Mouse (Mus musculus) CH12.LX (cell line): ENCODE data around the gene Rpl35. TPM values are rescaled to one million over a fixed set of nuclear protein-coding genes. Genes with fewer than 3 reads are reported as not detected.

ENCODE experiments used
- DNase-seq: peaks from one replicate; pipeline ENCODE4 v3.0.0-alpha.2; 2013; ENCODE audit errors: extremely low read depth
- H3K27ac ChIP-seq: 2 replicates; pipeline ENCODE4 v1.5.1; 2012; ENCODE audit warnings: low read depth, mild to moderate bottlenecking, control low read depth, moderate library complexity; ENCODE audit not compliant: insufficient read depth
- H3K27me3 ChIP-seq: replicated peaks from 2 replicates; pipeline ENCODE3; 2012; ENCODE audit warnings: inconsistent platforms
- H3K36me3 ChIP-seq, 2 experiments: replicated peaks in 1 of 2; 2 replicates each; pipeline versions ENCODE3 to v1.6.1; 2012; ENCODE audit warnings: inconsistent platforms in 1 of 2, low read length in 1 of 2, mild to moderate bottlenecking in 1 of 2, mixed read lengths in 1 of 2, moderate library complexity in 1 of 2; ENCODE audit not compliant: control insufficient read depth in 1 of 2, insufficient read depth in 1 of 2
- H3K4me1 ChIP-seq, 2 experiments: 2 replicates each; pipeline ENCODE4 v1.6.1; 2012; ENCODE audit warnings: inconsistent platforms in 1 of 2, moderate library complexity in 1 of 2; ENCODE audit not compliant: insufficient read depth in 2 of 2, control insufficient read depth in 1 of 2
- H3K4me2 ChIP-seq: 2 replicates; pipeline ENCODE4 v1.6.1; 2012; ENCODE audit warnings: low read depth, mild to moderate bottlenecking, control low read depth; ENCODE audit not compliant: poor library complexity, insufficient read depth, severe bottlenecking
- H3K4me3 ChIP-seq, 3 experiments: fragments of 150-350 bp in 1 of 3; sonication (generic) in 1 of 3; replicated peaks in 1 of 3; 2 replicates each; pipeline versions ENCODE3 to v1.5.1; 2011 to 2012; ENCODE audit warnings: low read depth in 2 of 3, low read length in 2 of 3, mild to moderate bottlenecking in 2 of 3, moderate library complexity in 2 of 3, control low read depth in 1 of 3, improper control_type of control experiment in 1 of 3, inconsistent platforms in 1 of 3, mixed read lengths in 1 of 3; ENCODE audit not compliant: poor library complexity in 1 of 3
- H3K79me2 ChIP-seq: replicated peaks from 2 replicates; pipeline ENCODE4 v1.6.1; 2012; ENCODE audit warnings: mild to moderate bottlenecking, moderate library complexity; ENCODE audit not compliant: control insufficient read depth, poor library complexity, insufficient read depth, severe bottlenecking; ENCODE audit errors: extremely low read depth
- H3K9ac ChIP-seq: 2 replicates; pipeline ENCODE4 v1.6.1; 2012; ENCODE audit warnings: low read depth, mild to moderate bottlenecking, control low read depth, moderate library complexity; ENCODE audit not compliant: insufficient read depth
- H3K9me3 ChIP-seq: replicated peaks from 2 replicates; pipeline ENCODE3; 2012; ENCODE audit warnings: low read length, inconsistent platforms, mixed read lengths
- BHLHE40 ChIP-seq: IDR thresholded peaks from 2 replicates; pipeline ENCODE4 v1.6.1; 2011; ENCODE audit warnings: mild to moderate bottlenecking, low read depth, low read length, improper control_type of control experiment
- CHD1 ChIP-seq: IDR thresholded peaks from 2 replicates; pipeline ENCODE4 v1.6.1; 2012; ENCODE audit warnings: low read depth, low read length, improper control_type of control experiment, inconsistent platforms
- CTCF ChIP-seq, 2 experiments: IDR thresholded peaks in 1 of 2; conservative IDR thresholded peaks in 1 of 2; 2 replicates each; pipeline ENCODE4 v1.5.1; 2011 to 2012; ENCODE audit warnings: low read depth in 2 of 2, low read length in 2 of 2, improper control_type of control experiment in 1 of 2, inconsistent platforms in 1 of 2, mild to moderate bottlenecking in 1 of 2, moderate library complexity in 1 of 2
- E2F4 ChIP-seq: IDR thresholded peaks from 2 replicates; pipeline ENCODE4 v1.6.1; 2011; ENCODE audit warnings: low read depth, low read length, improper control_type of control experiment; ENCODE audit not compliant: insufficient replicate concordance
- ELF1 ChIP-seq: IDR thresholded peaks from 2 replicates; pipeline ENCODE4 v1.6.1; 2014; ENCODE audit warnings: low read depth, mild to moderate bottlenecking, inconsistent platforms, low read length, improper control_type of control experiment
- ETS1 ChIP-seq: conservative IDR thresholded peaks from 2 replicates; pipeline ENCODE4 v1.6.1; 2012; ENCODE audit warnings: low read depth, mild to moderate bottlenecking, inconsistent platforms, low read length, improper control_type of control experiment, moderate library complexity
- GABPA ChIP-seq: IDR thresholded peaks from 2 replicates; pipeline ENCODE4 v1.6.1; 2012; ENCODE audit warnings: low read depth, low read length, improper control_type of control experiment, inconsistent platforms; ENCODE audit not compliant: insufficient replicate concordance
- HCFC1 ChIP-seq: IDR thresholded peaks from 2 replicates; pipeline ENCODE4 v1.6.1; 2012; ENCODE audit warnings: low read depth, mild to moderate bottlenecking, inconsistent platforms, low read length, improper control_type of control experiment
- IRF4 ChIP-seq: IDR thresholded peaks from 2 replicates; pipeline ENCODE4 v1.6.1; 2014; ENCODE audit warnings: low read depth, mild to moderate bottlenecking, inconsistent platforms, low read length, improper control_type of control experiment
- JUN ChIP-seq: IDR thresholded peaks from 2 replicates; pipeline ENCODE4 v1.6.1; 2011; ENCODE audit warnings: low read depth, mild to moderate bottlenecking, low read length, improper control_type of control experiment, moderate library complexity; ENCODE audit not compliant: insufficient read depth
- MAX ChIP-seq: IDR thresholded peaks from 2 replicates; pipeline ENCODE4 v1.6.1; 2011; ENCODE audit warnings: low read length, improper control_type of control experiment
- MEF2A ChIP-seq: IDR thresholded peaks from 2 replicates; pipeline ENCODE4 v1.6.1; 2014; ENCODE audit warnings: low read depth, mild to moderate bottlenecking, inconsistent platforms, low read length, improper control_type of control experiment, borderline replicate concordance
- NELFE ChIP-seq: IDR thresholded peaks from 2 replicates; pipeline ENCODE4 v1.6.1; 2011; ENCODE audit warnings: low read depth, low read length, improper control_type of control experiment
- PAX5 ChIP-seq: IDR thresholded peaks from 2 replicates; pipeline ENCODE4 v1.6.1; 2012; ENCODE audit warnings: low read length, inconsistent platforms, mixed read lengths
- POLR2AphosphoS2 ChIP-seq: IDR thresholded peaks from 2 replicates; pipeline ENCODE4 v1.6.1; 2011; ENCODE audit warnings: low read depth, low read length, improper control_type of control experiment
- RAD21 ChIP-seq: IDR thresholded peaks from 2 replicates; pipeline ENCODE4 v1.6.1; 2011; ENCODE audit warnings: low read depth, mild to moderate bottlenecking, low read length, improper control_type of control experiment, moderate library complexity
- RCOR1 ChIP-seq: conservative IDR thresholded peaks from 2 replicates; pipeline ENCODE4 v1.6.1; 2012; ENCODE audit warnings: low read depth, mild to moderate bottlenecking, inconsistent platforms, low read length, improper control_type of control experiment
- SIN3A ChIP-seq: IDR thresholded peaks from 2 replicates; pipeline ENCODE4 v1.6.1; 2012; ENCODE audit warnings: low read length, improper control_type of control experiment, inconsistent platforms
- TCF12 ChIP-seq: IDR thresholded peaks from 2 replicates; pipeline ENCODE4 v1.6.1; 2014; ENCODE audit warnings: low read depth, mild to moderate bottlenecking, inconsistent platforms, low read length, improper control_type of control experiment
- USF1 ChIP-seq: IDR thresholded peaks from 2 replicates; pipeline ENCODE4 v1.6.1; 2014; ENCODE audit warnings: low read depth, mild to moderate bottlenecking, inconsistent platforms, low read length, improper control_type of control experiment
- ZC3H11A ChIP-seq: IDR thresholded peaks from 2 replicates; pipeline ENCODE4 v1.6.1; 2012; ENCODE audit warnings: low read depth, mild to moderate bottlenecking, inconsistent platforms, low read length, improper control_type of control experiment
- ZKSCAN1 ChIP-seq: IDR thresholded peaks from 2 replicates; pipeline ENCODE4 v1.6.1; 2012; ENCODE audit warnings: low read depth, inconsistent platforms, low read length, improper control_type of control experiment, borderline replicate concordance
- ZNF384 ChIP-seq: IDR thresholded peaks from 2 replicates; pipeline ENCODE4 v1.6.1; 2012; ENCODE audit warnings: low read depth, low read length, improper control_type of control experiment, inconsistent platforms
- dilution Hi-C: fragments of 300-500 bp; cut with MboI; formaldehyde crosslinking; loops from 2 replicates; pipeline ENCODE4 v1.14.3; 2020; ENCODE audit warnings: low sequenced_read_pairs; ENCODE audit not compliant: extremely low pct_unique_long_range_greater_than_20kb, extremely low pct_ligation_motif_present
- in situ Hi-C: fragments of 300-500 bp; cut with MboI; formaldehyde crosslinking; loops from 3 replicates; pipeline ENCODE4 v1.14.3; 2019; ENCODE audit warnings: low sequenced_read_pairs, low pct_ligation_motif_present, low pct_unique_long_range_greater_than_20kb, mixed read lengths
- polyA plus RNA-seq: library from polyadenylated mRNA; unstranded; fragments of >175 nt; gene quantifications from 2 replicates; pipeline ENCODE4 v1.2.1, GENCODE M21; 2012; ENCODE audit warnings: low read depth; ENCODE audit not compliant: insufficient read length
- total RNA-seq, 2 experiments: library from RNA; depleted of rRNA; stranded (reverse); fragments of 300-350 nt in 1 of 2; fragments of >200 nt in 1 of 2; gene quantifications; 2 replicates each; pipeline ENCODE4 v1.2.3; 2012 to 2014

The Rpl35 gene
- total and polyA plus RNA-seq, 3 experiments: 649 to 2,171 (median 976) TPM

DNA sequence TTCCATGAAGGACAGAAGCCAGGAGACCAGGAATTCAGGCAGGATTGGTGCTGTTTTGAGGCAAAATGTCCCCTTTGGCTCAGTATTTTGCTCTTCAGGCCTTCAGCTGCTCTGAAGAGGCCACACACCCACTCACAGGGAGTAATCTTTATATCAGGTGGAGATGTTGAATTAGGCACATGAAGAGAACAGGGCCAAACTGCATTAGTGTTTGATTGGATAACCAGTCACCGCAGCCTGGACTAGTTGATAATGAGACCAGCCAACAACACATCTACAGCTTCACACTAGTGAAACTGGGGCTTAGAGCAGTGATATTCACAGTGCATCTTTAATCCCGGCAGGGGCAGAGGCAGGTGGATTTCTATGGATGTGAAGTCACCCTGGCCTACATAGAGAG is 16.5 kb downstream of the Rpl35 start:
- in situ Hi-C loops (no loop called here), dilution Hi-C loops (no loop called here)
- TF ChIP-seq NELFE: no peak
- no peak for TF ChIP-seq MAX
- TF ChIP-seq ZNF384: no peak
- TF ChIP-seq ETS1: no peak
- no peak for TF ChIP-seq CHD1
- no peak for TF ChIP-seq MEF2A
- TF ChIP-seq ZKSCAN1: no peak
- no peak for TF ChIP-seq BHLHE40
- no peak for TF ChIP-seq CTCF (conservative IDR thresholded peaks at IDR 0.05 in 1 of 2, IDR thresholded peaks at IDR 0.05 in 1 of 2; ENCODE audit: low read depth in 2 of 2, low read length in 2 of 2)
- TF ChIP-seq SIN3A: no peak
- no peak for TF ChIP-seq JUN
- no peak for TF ChIP-seq ELF1
- TF ChIP-seq POLR2AphosphoS2: no peak
- TF ChIP-seq E2F4: no peak
- TF ChIP-seq RAD21: no peak
- no peak for TF ChIP-seq ZC3H11A
- TF ChIP-seq GABPA: no peak
- no peak for TF ChIP-seq USF1
- no peak for TF ChIP-seq HCFC1
- H3K27me3 ChIP-seq: no peaks in the 10 kb centered on the region
- H3K4me1 ChIP-seq: peaks cover 18 to 23% of the 10 kb centered on the region in 2 experiments
- peaks cover 0 to 2% of the 10 kb centered on the region in 2 experiments for H3K36me3 ChIP-seq
- no peaks in the 10 kb centered on the region for H3K79me2 ChIP-seq
- H3K9me3 ChIP-seq: peaks cover 13% of the 10 kb centered on the region
- H3K4me3 ChIP-seq: no peak overlapping the region
- DNase-seq: no peak
- H3K4me2 ChIP-seq: no peak overlapping the region
- H3K9ac ChIP-seq: no peak overlapping the region
- no peak overlapping the region for H3K27ac ChIP-seq

DNA sequence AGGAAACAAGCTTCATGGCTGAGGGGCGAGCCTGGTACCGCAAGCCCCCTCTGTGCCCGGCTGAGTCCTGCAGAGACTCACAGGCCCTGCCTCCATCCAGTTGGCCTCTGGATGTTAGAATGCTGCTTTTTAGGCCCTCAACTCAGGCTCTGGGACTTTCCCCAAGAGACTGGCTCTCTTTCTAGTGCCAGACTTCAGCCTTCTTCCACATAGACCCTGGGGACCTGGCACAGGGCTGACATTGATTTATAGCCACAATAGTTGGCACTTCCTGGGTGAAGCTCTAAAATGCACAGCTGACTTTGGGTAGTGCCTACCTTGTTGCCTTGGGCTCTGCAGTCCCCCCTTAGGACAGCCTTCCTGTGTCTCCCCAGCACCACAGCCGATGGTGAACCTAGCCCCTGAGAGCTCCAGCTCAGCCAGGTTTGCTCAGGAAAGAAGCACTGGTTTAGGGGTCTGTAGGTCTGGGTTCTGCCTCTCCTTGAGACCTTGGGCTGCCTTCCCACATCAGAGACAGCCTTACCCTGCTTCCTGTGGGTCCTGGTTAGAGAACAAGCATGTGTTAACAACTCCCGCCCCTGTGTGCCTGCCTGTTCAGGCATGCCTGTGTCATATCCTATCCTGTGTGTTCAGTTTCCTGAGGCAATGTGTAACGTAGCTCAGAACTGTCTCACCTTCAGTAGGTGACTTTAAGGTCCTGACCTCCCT is 17.5 kb downstream of the Rpl35 start:
- peak overlapping the region; percentile 32; the same call in 1 of the 2 replicates for H3K4me2 ChIP-seq
- H3K4me3 ChIP-seq: peak overlapping the region in 1 of 3 experiments; percentile 4
- in situ Hi-C loops: no loop called here
- H3K9ac ChIP-seq: 0 out of 2 replicates have a peak overlapping the region, but pooled peaks have one; percentile 13
- peaks cover 19% of the 10 kb centered on the region for H3K9me3 ChIP-seq
- DNase-seq: no peak
- no peaks in the 10 kb centered on the region for H3K27me3 ChIP-seq
- TF ChIP-seq SIN3A: no peak
- no peak for TF ChIP-seq PAX5
- TF ChIP-seq RCOR1: no peak
- TF ChIP-seq NELFE: no peak
- 0 out of 2 replicates have a peak, but pooled peaks have one; percentile 2 for TF ChIP-seq TCF12
- peak; percentile 17; the same call in 1 of the 2 replicates for TF ChIP-seq IRF4
- TF ChIP-seq CHD1: peak; percentile 82; the same call in 1 of the 2 replicates
- TF ChIP-seq, all 38 proteins: peak for 3
- dilution Hi-C loops: no loop called here
- peaks cover 18 to 23% of the 10 kb centered on the region in 2 experiments for H3K4me1 ChIP-seq
- peaks cover 0 to 4% of the 10 kb centered on the region in 2 experiments for H3K36me3 ChIP-seq
- no peaks in the 10 kb centered on the region for H3K79me2 ChIP-seq
- H3K27ac ChIP-seq: peak overlapping the region; percentile 11; the same call in 1 of the 2 replicates
